ENCODE assay signal across 8 mouse cellular contexts in genomic region chr12:87443115-87443699, GRCm38 (mm10). TPM values are rescaled to one million over a fixed set of nuclear protein-coding genes. Genes with fewer than 3 reads are reported as not detected.
A peak's percentile ranks its signal among the peaks of the same experiment; 100 is the strongest.
DNase-seq lines count a peak whose midpoint lies in the region; ATAC-seq and TF ChIP-seq lines count a peak whose summit lies in the region.

No protein-coding gene starts in this region.

- H3ac ChIP-seq in myocyte (ENCODE audit: control insufficient read depth, insufficient read length), result peak overlapping the region; percentile 66

- 0 out of 2 replicates have a peak, but pooled peaks cover 13% of the 10 kb centered on the region for H3K36me3 ChIP-seq in lung, postnatal 0 days (ENCODE audit: insufficient read depth, low read length)
- peaks cover 5% of the 10 kb centered on the region for H3K36me3 ChIP-seq in embryonic facial prominence, embryonic 11.5 days (replicated peaks; ENCODE audit: control insufficient read depth, insufficient read depth, low read depth, low read length)
- H3K36me3 ChIP-seq in intestine, embryonic 14.5 days (ENCODE audit: control insufficient read depth, insufficient read depth, low read length), result peaks cover 56% of the 10 kb centered on the region
- H3K36me3 ChIP-seq in myocyte (ENCODE audit: control insufficient read depth, insufficient read depth), result peaks cover 45% of the 10 kb centered on the region

- TF ChIP-seq EP300 in lung, postnatal 0 days (IDR thresholded peaks at IDR 0.05), result no peak

- DNase-seq in lung, postnatal 0 days (ENCODE audit: low spot score), result no peak
- DNase-seq in lung, postnatal 36 days, result no peak
- DNase-seq in embryonic facial prominence, embryonic 11.5 days (ENCODE audit: low spot score), result peak; percentile 60
- DNase-seq in intestine, embryonic 14.5 days (ENCODE audit: low spot score), result no peak
- no peak for DNase-seq in gastrocnemius, adult 18-20 months (ENCODE audit: low spot score)
- no peak for DNase-seq in left cerebral cortex, postnatal 25 days (ENCODE audit: low spot score in 2 of 2)
- no peak for DNase-seq in ovary, postnatal 36 days (ENCODE audit: low spot score)

- H3K4me3 ChIP-seq in lung, postnatal 0 days (ENCODE audit: low read depth, low read length), result peak overlapping the region; percentile 96
- H3K4me3 ChIP-seq in embryonic facial prominence, embryonic 11.5 days (ENCODE audit: low read depth, low read length), result peak overlapping the region; percentile 98
- H3K4me3 ChIP-seq in intestine, embryonic 14.5 days (ENCODE audit: low read depth, low read length), result peak overlapping the region; percentile 99
- H3K4me3 ChIP-seq in myocyte, result peak overlapping the region; percentile 94

- ATAC-seq in lung, postnatal 0 days, result peak; percentile 80
- ATAC-seq in embryonic facial prominence, embryonic 11.5 days (replicated peaks; ENCODE audit: insufficient number of reproducible peaks, low FRiP score, low TSS enrichment, low read depth), result peak; percentile 83; the same call in 1 of the 2 replicates
- peak; percentile 84 for ATAC-seq in intestine, embryonic 14.5 days (replicated peaks; ENCODE audit: low FRiP score, low TSS enrichment, low read depth)

- no peak for TF ChIP-seq POLR2A in myocyte (IDR thresholded peaks at IDR 0.05; ENCODE audit: insufficient read length, low read depth)

- TF ChIP-seq CTCF in lung, postnatal 0 days (IDR thresholded peaks at IDR 0.05), result no peak

- H3K27me3 ChIP-seq in lung, postnatal 0 days (replicated peaks; ENCODE audit: insufficient read depth, low read length), result no peaks in the 10 kb centered on the region
- H3K27me3 ChIP-seq in embryonic facial prominence, embryonic 11.5 days (ENCODE audit: control insufficient read depth, insufficient read depth, low read length), result no peaks in the 10 kb centered on the region
- H3K27me3 ChIP-seq in intestine, embryonic 14.5 days (replicated peaks; ENCODE audit: control insufficient read depth, insufficient read depth, low read length), result no peaks in the 10 kb centered on the region
- no peaks in the 10 kb centered on the region for H3K27me3 ChIP-seq in myocyte (ENCODE audit: control insufficient read depth, insufficient read depth, insufficient read length)

- H3K9me3 ChIP-seq in lung, postnatal 0 days (ENCODE audit: low read length), result no peaks in the 10 kb centered on the region
- H3K9me3 ChIP-seq in embryonic facial prominence, embryonic 11.5 days (replicated peaks; ENCODE audit: control insufficient read depth, low read length), result no peaks in the 10 kb centered on the region
- H3K9me3 ChIP-seq in intestine, embryonic 14.5 days (ENCODE audit: control insufficient read depth, low read length), result no peaks in the 10 kb centered on the region

- WGBS in lung, postnatal 0 days, result 2% methylated on average over 33 of the region's 33 CpGs
- WGBS in embryonic facial prominence, embryonic 11.5 days, result under 1% methylated on average over 33 of the region's 33 CpGs
- WGBS in intestine, embryonic 14.5 days, result under 1% methylated on average over 33 of the region's 33 CpGs

- peaks cover 79% of the 10 kb centered on the region for H3K79me2 ChIP-seq in myocyte (ENCODE audit: control insufficient read depth, insufficient read depth)

- intact Hi-C loops in left cerebral cortex, postnatal 25 days (cut with DNase I), result loop anchor here (10.0 kb wide), 1 partner anchor 178 kb away; the partner anchor contains the start of genes Ahsa1 and Vipas39

- peak overlapping the region; percentile 81 for H3K27ac ChIP-seq in lung, postnatal 0 days (ENCODE audit: low read length)
- peak overlapping the region; percentile 69 for H3K27ac ChIP-seq in embryonic facial prominence, embryonic 11.5 days (replicated peaks; ENCODE audit: low read depth, low read length)
- peak overlapping the region; percentile 88 for H3K27ac ChIP-seq in intestine, embryonic 14.5 days (ENCODE audit: low read depth)

- H3K4me1 ChIP-seq in lung, postnatal 0 days (ENCODE audit: insufficient read depth, low read depth, low read length), result peaks cover 7% of the 10 kb centered on the region
- H3K4me1 ChIP-seq in embryonic facial prominence, embryonic 11.5 days (ENCODE audit: control insufficient read depth, insufficient read depth, low read length), result no peaks in the 10 kb centered on the region
- peaks cover 8% of the 10 kb centered on the region; the same call in 1 of the 2 replicates for H3K4me1 ChIP-seq in intestine, embryonic 14.5 days (replicated peaks; ENCODE audit: control insufficient read depth, insufficient read depth, low read length)

- H3K4me2 ChIP-seq in lung, postnatal 0 days (replicated peaks; ENCODE audit: low read depth, low read length), result peak overlapping the region; percentile 70
- peak overlapping the region; percentile 58 for H3K4me2 ChIP-seq in embryonic facial prominence, embryonic 11.5 days (ENCODE audit: low read depth, low read length)
- peak overlapping the region; percentile 93 for H3K4me2 ChIP-seq in intestine, embryonic 14.5 days (ENCODE audit: low read length)
- peak overlapping the region; percentile 98 for H3K4me2 ChIP-seq in myocyte (ENCODE audit: low read depth)

- H3K9ac ChIP-seq in lung, postnatal 0 days (replicated peaks; ENCODE audit: low read depth), result peak overlapping the region; percentile 68
- peak overlapping the region; percentile 98 for H3K9ac ChIP-seq in embryonic facial prominence, embryonic 11.5 days (replicated peaks; ENCODE audit: low read length)
- H3K9ac ChIP-seq in intestine, embryonic 14.5 days (ENCODE audit: low read length), result peak overlapping the region; percentile 99

TF ChIP-seq in myocyte, 11 proteins besides CTCF, POLR2A, EP300 and RAD21:
- no peak for TF ChIP-seq MYOG (IDR thresholded peaks at IDR 0.05; ENCODE audit: control insufficient read depth in 1 of 3, insufficient read depth in 1 of 3, insufficient read length in 2 of 3, low read depth in 2 of 3)
- TF ChIP-seq USF1 (IDR thresholded peaks at IDR 0.05; ENCODE audit: low read depth), result no peak
- no peak for TF ChIP-seq SRF (IDR thresholded peaks at IDR 0.05; ENCODE audit: control insufficient read depth, insufficient read length, low read depth)
- TF ChIP-seq MYOD1 (IDR thresholded peaks at IDR 0.05; ENCODE audit: control insufficient read depth in 1 of 3, insufficient read length in 2 of 3, low read depth in 2 of 3), result no peak
- no peak for TF ChIP-seq REST (IDR thresholded peaks at IDR 0.05; ENCODE audit: insufficient read depth, insufficient read length)
- no peak for TF ChIP-seq TCF3 (IDR thresholded peaks at IDR 0.05; ENCODE audit: insufficient read length, low read depth)
- TF ChIP-seq CEBPB (IDR thresholded peaks at IDR 0.05; ENCODE audit: insufficient read depth, poor library complexity, severe bottlenecking), result no peak
- no peak for TF ChIP-seq MAX (IDR thresholded peaks at IDR 0.05; ENCODE audit: low read depth)
- TF ChIP-seq TCF12 (IDR thresholded peaks at IDR 0.05; ENCODE audit: insufficient read depth, poor library complexity, severe bottlenecking), result no peak
- TF ChIP-seq POLR2AphosphoS2 (IDR thresholded peaks at IDR 0.05; ENCODE audit: insufficient read length, low read depth), result no peak
- TF ChIP-seq E2F4 (IDR thresholded peaks at IDR 0.05; ENCODE audit: insufficient read depth), result no peak

RNA-seq across cellular contexts. Expression of gene Slirp, which starts 0.5 kb away (rescaled TPM):
- 158 and 175 TPM in 2 replicates for polyA plus RNA-seq in lung, postnatal 0 days (2015; fragmentation: Nextera tagmentation; extraction: Ambion mirVana)
- polyA plus RNA-seq in embryonic facial prominence, embryonic 11.5 days (2014; fragmentation: Nextera tagmentation; extraction: Ambion mirVana), result 303 and 309 TPM in 2 replicates
- 286 and 300 TPM in 2 replicates for polyA plus RNA-seq in intestine, embryonic 14.5 days (2014; fragmentation: Nextera tagmentation; extraction: Ambion mirVana)
- polyA plus RNA-seq in myocyte (2012; fragmentation: generic; extraction: Trizol), result 101 TPM
- 100 to 1,000 TPM; 159 to 162 TPM for total RNA-seq in gastrocnemius, adult 18-20 months (2021)
- total RNA-seq in left cerebral cortex, postnatal 25 days (2021), result 10 to 100 TPM; 89.2 to 93.5 TPM

RNA-seq across cellular contexts. Expression of gene Alkbh1, which starts 0.6 kb away (rescaled TPM):
- polyA plus RNA-seq in lung, postnatal 0 days (2015; fragmentation: Nextera tagmentation; extraction: Ambion mirVana), result 15.2 and 20.1 TPM in 2 replicates
- polyA plus RNA-seq in embryonic facial prominence, embryonic 11.5 days (2014; fragmentation: Nextera tagmentation; extraction: Ambion mirVana), result 33.4 and 42.9 TPM in 2 replicates
- 58.0 and 59.9 TPM in 2 replicates for polyA plus RNA-seq in intestine, embryonic 14.5 days (2014; fragmentation: Nextera tagmentation; extraction: Ambion mirVana)
- 9.3 TPM for polyA plus RNA-seq in myocyte (2012; fragmentation: generic; extraction: Trizol)
- total RNA-seq in gastrocnemius, adult 18-20 months (2021), result 1 to 10 TPM; 4.1 to 5.5 TPM
- total RNA-seq in left cerebral cortex, postnatal 25 days (2021), result 10 to 100 TPM; 16.5 to 16.8 TPM

RNA-seq across cellular contexts. Expression of gene Snw1, which starts 28.9 kb away (rescaled TPM):
- polyA plus RNA-seq in lung, postnatal 0 days (2015; fragmentation: Nextera tagmentation; extraction: Ambion mirVana), result 93.9 and 103 TPM in 2 replicates
- 169 and 176 TPM in 2 replicates for polyA plus RNA-seq in embryonic facial prominence, embryonic 11.5 days (2014; fragmentation: Nextera tagmentation; extraction: Ambion mirVana)
- polyA plus RNA-seq in intestine, embryonic 14.5 days (2014; fragmentation: Nextera tagmentation; extraction: Ambion mirVana), result 121 and 142 TPM in 2 replicates
- 48.2 TPM for polyA plus RNA-seq in myocyte (2012; fragmentation: generic; extraction: Trizol)
- total RNA-seq in gastrocnemius, adult 18-20 months (2021), result 10 to 100 TPM; 48.5 to 49.7 TPM
- 10 to 100 TPM; 63.7 to 73.1 TPM for total RNA-seq in left cerebral cortex, postnatal 25 days (2021)

RNA-seq across cellular contexts. Expression of gene Gm5788, which starts 51.3 kb away (rescaled TPM):
- not detected in 2 replicates for polyA plus RNA-seq in lung, postnatal 0 days (2015; fragmentation: Nextera tagmentation; extraction: Ambion mirVana)
- not detected in 2 replicates for polyA plus RNA-seq in embryonic facial prominence, embryonic 11.5 days (2014; fragmentation: Nextera tagmentation; extraction: Ambion mirVana)
- not detected in 2 replicates for polyA plus RNA-seq in intestine, embryonic 14.5 days (2014; fragmentation: Nextera tagmentation; extraction: Ambion mirVana)
- not detected for polyA plus RNA-seq in myocyte (2012; fragmentation: generic; extraction: Trizol)
- total RNA-seq in gastrocnemius, adult 18-20 months (2021), result not detected
- not detected for total RNA-seq in left cerebral cortex, postnatal 25 days (2021)

RNA-seq across cellular contexts. Expression of gene Sptlc2, which starts 55.1 kb away (rescaled TPM):
- polyA plus RNA-seq in lung, postnatal 0 days (2015; fragmentation: Nextera tagmentation; extraction: Ambion mirVana), result 194 and 216 TPM in 2 replicates
- 65.0 and 66.1 TPM in 2 replicates for polyA plus RNA-seq in embryonic facial prominence, embryonic 11.5 days (2014; fragmentation: Nextera tagmentation; extraction: Ambion mirVana)
- 101 and 118 TPM in 2 replicates for polyA plus RNA-seq in intestine, embryonic 14.5 days (2014; fragmentation: Nextera tagmentation; extraction: Ambion mirVana)
- 43.4 TPM for polyA plus RNA-seq in myocyte (2012; fragmentation: generic; extraction: Trizol)
- 1 to 10 TPM; 7.9 to 10.0 TPM for total RNA-seq in gastrocnemius, adult 18-20 months (2021)
- total RNA-seq in left cerebral cortex, postnatal 25 days (2021), result 10 to 100 TPM; 35.3 to 37.9 TPM
